In the genomic region with DNA sequence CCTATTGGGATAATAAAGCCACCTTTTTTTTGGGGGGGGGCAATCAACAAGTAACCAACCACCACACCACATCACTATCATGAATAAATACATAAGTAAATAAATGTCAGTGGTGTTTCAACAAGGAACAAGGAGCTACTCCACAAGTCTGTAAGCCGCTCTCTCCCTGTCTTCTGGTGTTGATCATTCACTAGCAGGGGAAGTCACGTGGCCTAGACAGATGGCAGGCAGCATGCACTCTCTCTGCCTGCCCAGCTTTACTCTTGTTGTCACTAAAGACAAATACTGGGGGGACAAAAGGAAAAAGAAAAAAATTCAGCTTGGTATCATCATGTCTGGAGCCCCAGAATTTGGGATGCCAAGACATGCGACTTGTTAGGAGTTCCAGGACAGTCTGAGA, we compare ENCODE assay signal across 11 mouse cellular contexts. TPM values are rescaled to one million over a fixed set of nuclear protein-coding genes. Genes with fewer than 3 reads are reported as not detected.
A peak's percentile ranks its signal among the peaks of the same experiment; 100 is the strongest.
DNase-seq lines count a peak whose midpoint lies in the region; ATAC-seq lines count a peak whose summit lies in the region.
"Had no signal": no experiment of that assay in that cellular context is flagged by ENCODE, and none has a peak within 500 bp of the region (broad histone marks: within the 10 kb centered on the region; RNA-seq: fewer than 3 reads in every experiment).

No protein-coding gene starts in this region.

- no peaks in the 10 kb centered on the region for H3K27me3 ChIP-seq in forebrain, embryonic 13.5 days
- no peaks in the 10 kb centered on the region for H3K27me3 ChIP-seq in forebrain, embryonic 11.5 days (ENCODE audit: control insufficient read depth, insufficient read depth, low read length)
- no peaks in the 10 kb centered on the region for H3K27me3 ChIP-seq in midbrain, embryonic 13.5 days
- no peaks in the 10 kb centered on the region for H3K27me3 ChIP-seq in midbrain, embryonic 16.5 days (ENCODE audit: control insufficient read depth, insufficient read depth, low read depth, low read length)

- no peaks in the 10 kb centered on the region for H3K36me3 ChIP-seq in forebrain, embryonic 13.5 days (ENCODE audit: poor library complexity, severe bottlenecking)
- no peaks in the 10 kb centered on the region for H3K36me3 ChIP-seq in forebrain, embryonic 11.5 days (ENCODE audit: control insufficient read depth, insufficient read depth, low read length)
- H3K36me3 ChIP-seq in midbrain, embryonic 13.5 days: no peaks in the 10 kb centered on the region
- H3K36me3 ChIP-seq in midbrain, embryonic 16.5 days (ENCODE audit: control insufficient read depth, insufficient read depth, low read length): no peaks in the 10 kb centered on the region
- H3K36me3 ChIP-seq: embryonic facial prominence, embryonic 10.5 days had no signal

- no peaks in the 10 kb centered on the region for H3K9me3 ChIP-seq in forebrain, embryonic 13.5 days (replicated peaks)
- no peaks in the 10 kb centered on the region for H3K9me3 ChIP-seq in forebrain, embryonic 11.5 days (ENCODE audit: control insufficient read depth, low read length)
- no peaks in the 10 kb centered on the region for H3K9me3 ChIP-seq in midbrain, embryonic 13.5 days
- no peaks in the 10 kb centered on the region for H3K9me3 ChIP-seq in midbrain, embryonic 16.5 days (replicated peaks; ENCODE audit: control insufficient read depth, low read length, poor library complexity, severe bottlenecking)
- H3K9me3 ChIP-seq: embryonic facial prominence, embryonic 10.5 days had no signal

- no peak overlapping the region for H3K4me2 ChIP-seq in forebrain, embryonic 13.5 days
- H3K4me2 ChIP-seq in forebrain, embryonic 11.5 days (ENCODE audit: low read depth, low read length, severe bottlenecking): no peak overlapping the region
- H3K4me2 ChIP-seq in midbrain, embryonic 13.5 days (replicated peaks): no peak overlapping the region
- H3K4me2 ChIP-seq in midbrain, embryonic 16.5 days (ENCODE audit: low read length): no peak overlapping the region
- H3K4me2 ChIP-seq: heart, embryonic 11.5 days had no signal

- H3K4me1 ChIP-seq in forebrain, embryonic 13.5 days: peaks cover 14% of the 10 kb centered on the region
- peaks cover 3% of the 10 kb centered on the region; the same call in 1 of the 2 replicates for H3K4me1 ChIP-seq in forebrain, embryonic 11.5 days (replicated peaks; ENCODE audit: control insufficient read depth, insufficient read depth, low read length)
- H3K4me1 ChIP-seq in midbrain, embryonic 13.5 days (replicated peaks): peaks cover 21% of the 10 kb centered on the region
- H3K4me1 ChIP-seq in midbrain, embryonic 16.5 days (ENCODE audit: control insufficient read depth, insufficient read depth, low read length): peaks cover 13% of the 10 kb centered on the region

- H3K4me3 ChIP-seq in forebrain, embryonic 13.5 days: no peak overlapping the region
- H3K4me3 ChIP-seq in forebrain, embryonic 11.5 days (ENCODE audit: low read depth, low read length): no peak overlapping the region
- no peak overlapping the region for H3K4me3 ChIP-seq in midbrain, embryonic 13.5 days (replicated peaks)
- no peak overlapping the region for H3K4me3 ChIP-seq in midbrain, embryonic 16.5 days (ENCODE audit: low read depth, low read length)
- H3K4me3 ChIP-seq: embryonic facial prominence, embryonic 10.5 days had no signal

- no peak for ATAC-seq in forebrain, embryonic 13.5 days
- no peak for ATAC-seq in forebrain, embryonic 11.5 days (replicated peaks; ENCODE audit: low FRiP score)
- ATAC-seq in midbrain, embryonic 13.5 days: no peak
- no peak for ATAC-seq in midbrain, embryonic 16.5 days

- H3K27ac ChIP-seq in forebrain, embryonic 13.5 days: peak overlapping the region; percentile 31
- no peak overlapping the region for H3K27ac ChIP-seq in forebrain, embryonic 11.5 days (ENCODE audit: low read depth, low read length)
- H3K27ac ChIP-seq in midbrain, embryonic 13.5 days: 0 out of 2 replicates have a peak overlapping the region, but pooled peaks have one; percentile 25
- no peak overlapping the region for H3K27ac ChIP-seq in midbrain, embryonic 16.5 days (ENCODE audit: low read length)
- H3K27ac ChIP-seq: embryonic facial prominence, embryonic 10.5 days had no signal

- no peak for DNase-seq in forebrain, embryonic 11.5 days (ENCODE audit: low spot score)
- peak; percentile 83 for DNase-seq in cerebellum, adult 9-11 months
- peak; percentile 78 to 82 for DNase-seq in kidney, postnatal 36 days
- DNase-seq in urinary bladder, postnatal 25 days (ENCODE audit: low spot score): no peak
- DNase-seq in urinary bladder, postnatal 4 days (ENCODE audit: low spot score in 2 of 2): no peak
- DNase-seq: adrenal gland, postnatal 14 days had no signal

- WGBS in forebrain, embryonic 13.5 days: 69% methylated on average over 3 of the region's 3 CpGs
- WGBS in forebrain, embryonic 11.5 days: 72% methylated on average over 3 of the region's 3 CpGs
- 57% methylated on average over 3 of the region's 3 CpGs for WGBS in midbrain, embryonic 13.5 days
- WGBS in midbrain, embryonic 16.5 days: 59% methylated on average over 3 of the region's 3 CpGs

- no peak overlapping the region for H3K9ac ChIP-seq in forebrain, embryonic 13.5 days
- H3K9ac ChIP-seq in forebrain, embryonic 11.5 days (ENCODE audit: low read length): no peak overlapping the region
- no peak overlapping the region for H3K9ac ChIP-seq in midbrain, embryonic 13.5 days (replicated peaks)
- H3K9ac ChIP-seq in midbrain, embryonic 16.5 days (ENCODE audit: low read depth, low read length): no peak overlapping the region

RNA-seq across cellular contexts. Expression of gene Cbfa2t2, which starts 2.9 kb away (rescaled TPM):
- 69.4 and 79.1 TPM in 2 replicates for polyA plus RNA-seq in forebrain, embryonic 13.5 days (2015; fragmentation: Nextera tagmentation; extraction: Ambion mirVana)
- 69.4 and 71.6 TPM in 2 replicates for polyA plus RNA-seq in forebrain, embryonic 11.5 days (2014; fragmentation: Nextera tagmentation; extraction: Ambion mirVana)
- polyA plus RNA-seq in midbrain, embryonic 13.5 days (2015; fragmentation: Nextera tagmentation; extraction: Ambion mirVana): 71.6 and 83.1 TPM in 2 replicates
- 50.2 and 53.1 TPM in 2 replicates for polyA plus RNA-seq in midbrain, embryonic 16.5 days (2015; fragmentation: Nextera tagmentation; extraction: Ambion mirVana)

RNA-seq across cellular contexts. Expression of gene Snta1, which starts 25.5 kb away (rescaled TPM):
- polyA plus RNA-seq in forebrain, embryonic 13.5 days (2015; fragmentation: Nextera tagmentation; extraction: Ambion mirVana): 3.8 and 4.1 TPM in 2 replicates
- 3.1 and 3.4 TPM in 2 replicates for polyA plus RNA-seq in forebrain, embryonic 11.5 days (2014; fragmentation: Nextera tagmentation; extraction: Ambion mirVana)
- polyA plus RNA-seq in midbrain, embryonic 13.5 days (2015; fragmentation: Nextera tagmentation; extraction: Ambion mirVana): 4.8 and 5.9 TPM in 2 replicates
- polyA plus RNA-seq in midbrain, embryonic 16.5 days (2015; fragmentation: Nextera tagmentation; extraction: Ambion mirVana): 9.2 and 12.3 TPM in 2 replicates

Comparison
In these comparisons a context has a peak if more than half of its experiments do, and no peak if none do; other contexts are left out.
1. H3K27ac ChIP-seq: peak in forebrain, embryonic 13.5 days (single experiment) and midbrain, embryonic 13.5 days (single experiment); none in forebrain, embryonic 11.5 days (single experiment) and midbrain, embryonic 16.5 days (single experiment).
2. DNase-seq: peak in cerebellum, adult 9-11 months (single experiment) and kidney, postnatal 36 days (2 of 2); none in forebrain, embryonic 11.5 days (single experiment), urinary bladder, postnatal 25 days (single experiment) and urinary bladder, postnatal 4 days (0 of 2).